Mouse (Mus musculus): ENCODE measurements at regions not wholly inside any gene's neighbourhood (a gene's known extent, or its start where the extent isn't known, plus 50 kb on each side); places are given as distances from the start of the nearest gene placed in this dataset.

- no peak for DNase-seq (ENCODE audit: low spot score)
These were observed 72.0 kb upstream of the Eomes start for GRCm38 (mm10) chr9:118405926-118406518.

- no peak for DNase-seq (ENCODE audit: low spot score)
These were observed 62.0 kb upstream of the Eomes start for GRCm38 (mm10) chr9:118416032-118416431.

- peak; percentile 44 for DNase-seq (ENCODE audit: low spot score)
These were observed 61.5 kb upstream of the Eomes start for GRCm38 (mm10) chr9:118416475-118416874.

GRCm38 (mm10) chr9:118424344-118424743, 53.7 kb upstream of the Eomes start:
- no peak for DNase-seq (ENCODE audit: low spot score)

All from T-cell, adult 2 months (primary cell).